Mouse (Mus musculus) heart, postnatal 0 days (tissue): Measurements from ENCODE around the gene Zfp120.
"Not testable (repeated sequence)": the region's sequence is repeated elsewhere in the genome, so short reads cannot be mapped to it uniquely, and the experiment has no call there.

Source experiments
- CTCF ChIP-seq: IDR thresholded peaks from 2 replicates; pipeline ENCODE4 v1.5.1; 2016; ENCODE audit warnings: antibody characterized with exemption, control low read depth, low read depth
- EP300 ChIP-seq: IDR thresholded peaks from 2 replicates; pipeline ENCODE4 v1.6.1; 2016; ENCODE audit warnings: antibody characterized with exemption, low read depth

- not testable (repeated sequence) for TF ChIP-seq CTCF, EP300
These were observed 45.1 kb upstream of the Zfp120 start, which contains the start of gene Gm14139 for GRCm38 (mm10) chr2:150181570-150181999.
